Mouse (Mus musculus) lung, embryonic 14.5 days (tissue): ENCODE measurements around the gene Acsl3. TPM values are rescaled to one million over a fixed set of nuclear protein-coding genes. Genes with fewer than 3 reads are reported as not detected.

Source experiments
- ATAC-seq: fragments of 200-750 bp; cut with Nextera tagmentation; 2 replicates; pipeline ENCODE4 v1.8.0; 2017; ENCODE audit warnings: mild to moderate bottlenecking, moderate TSS enrichment, moderate library complexity; ENCODE audit not compliant: insufficient read depth
- DNase-seq: peaks from one replicate; pipeline ENCODE4 v3.0.0-alpha.2; 2015
- H3K27ac ChIP-seq: fragments of 300-500 bp; sonication (generic); 2 replicates; pipeline ENCODE4 v1.5.1; 2014; ENCODE audit warnings: low read depth, mild to moderate bottlenecking, moderate library complexity
- H3K27me3 ChIP-seq: fragments of 300-500 bp; sonication (generic); 2 replicates; pipeline ENCODE4 v1.6.1; 2014; ENCODE audit warnings: low read length, control low read depth; ENCODE audit not compliant: insufficient read depth
- H3K36me3 ChIP-seq: fragments of 300-500 bp; sonication (generic); 2 replicates; pipeline ENCODE4 v1.6.1; 2014; ENCODE audit warnings: control low read depth; ENCODE audit not compliant: insufficient read depth
- H3K4me1 ChIP-seq: fragments of 300-500 bp; sonication (generic); 2 replicates; pipeline ENCODE4 v1.6.1; 2014; ENCODE audit warnings: antibody characterized with exemption, control low read depth; ENCODE audit not compliant: insufficient read depth
- H3K4me2 ChIP-seq: fragments of 300-500 bp; sonication (generic); 2 replicates; pipeline ENCODE4 v1.6.1; 2014; ENCODE audit warnings: mild to moderate bottlenecking
- H3K4me3 ChIP-seq: fragments of 300-500 bp; sonication (generic); 2 replicates; pipeline ENCODE4 v1.5.1; 2014; ENCODE audit warnings: low read depth, low read length
- H3K9ac ChIP-seq: fragments of 300-500 bp; sonication (generic); 2 replicates; pipeline ENCODE4 v1.6.1; 2014
- H3K9me3 ChIP-seq: fragments of 300-500 bp; sonication (generic); 2 replicates; pipeline ENCODE4 v1.6.1; 2016; ENCODE audit warnings: low read depth, low read length, control low read depth
- CTCF ChIP-seq: IDR thresholded peaks from 2 replicates; pipeline ENCODE4 v1.5.1; 2016; ENCODE audit warnings: antibody characterized with exemption, low read depth
- WGBS: fragments of 180-500 bp; shearing (Covaris S2); extraction: QIAGEN DNeasy Blood & Tissue Kit; methylation state at CpG from one replicate; pipeline ENCODE4 v1.1.7; 2014; 5-methylcytosine and 5-hydroxymethylcytosine counted together
- polyA plus RNA-seq: library from polyadenylated mRNA; unstranded; fragments of >200 nt; fragmentation: Nextera tagmentation; extraction: Ambion mirVana; gene quantifications from 2 replicates; pipeline ENCODE4 v1.2.1, GENCODE M21; 2014

Gene Acsl3
- polyA plus RNA-seq, 1 experiment from 2014 or later = 61.2 TPM

- H3K9me3 ChIP-seq = no peaks in the 10 kb centered on the region
- WGBS = 76% methylated on average over 14 of the region's 14 CpGs
- no peak for DNase-seq
- no peak for TF ChIP-seq CTCF
- no peak overlapping the region for H3K27ac ChIP-seq
- H3K36me3 ChIP-seq = peaks cover 67% of the 10 kb centered on the region
- no peak for ATAC-seq
- H3K4me1 ChIP-seq = no peaks in the 10 kb centered on the region
- H3K4me2 ChIP-seq = no peak overlapping the region
- no peak overlapping the region for H3K9ac ChIP-seq
- no peak overlapping the region for H3K4me3 ChIP-seq
- no peaks in the 10 kb centered on the region for H3K27me3 ChIP-seq
These were observed 44.8 kb downstream of the Acsl3 start for GRCm38 (mm10) chr1:78702282-78702963.

GRCm38 (mm10) chr1:78702964-78703285, 45.3 kb downstream of the Acsl3 start:
- no peak overlapping the region for H3K9ac ChIP-seq
- no peak for DNase-seq
- H3K4me1 ChIP-seq = no peaks in the 10 kb centered on the region
- H3K27me3 ChIP-seq = no peaks in the 10 kb centered on the region
- TF ChIP-seq CTCF = no peak
- H3K4me2 ChIP-seq = no peak overlapping the region
- no peaks in the 10 kb centered on the region for H3K9me3 ChIP-seq
- ATAC-seq = no peak
- H3K36me3 ChIP-seq = peaks cover 64% of the 10 kb centered on the region
- WGBS = 79% methylated on average over 2 of the region's 2 CpGs
- no peak overlapping the region for H3K4me3 ChIP-seq
- H3K27ac ChIP-seq = no peak overlapping the region

- Histone ChIP-seq H3K27ac (no peak overlapping the region), H3K36me3 (peaks cover 40% of the 10 kb centered on the region), H3K9me3 (no peaks in the 10 kb centered on the region), H3K4me2 (no peak overlapping the region), H3K9ac (no peak overlapping the region), H3K27me3 (no peaks in the 10 kb centered on the region), H3K4me3 (no peak overlapping the region), H3K4me1 (no peaks in the 10 kb centered on the region)
- peak; percentile 55 for DNase-seq
- 62% methylated on average over 10 of the region's 10 CpGs for WGBS
- ATAC-seq = no peak
- TF ChIP-seq CTCF = no peak
These were observed 48.7 kb downstream of the Acsl3 start for GRCm38 (mm10) chr1:78706338-78706737.

GRCm38 (mm10) chr1:78707280-78707679, 49.7 kb downstream of the Acsl3 start:
- peak; percentile 38 for TF ChIP-seq CTCF
- no peaks in the 10 kb centered on the region for H3K9me3 ChIP-seq
- peaks cover 31% of the 10 kb centered on the region for H3K36me3 ChIP-seq
- H3K4me1 ChIP-seq = no peaks in the 10 kb centered on the region
- H3K27me3 ChIP-seq = no peaks in the 10 kb centered on the region
- no peak overlapping the region for H3K4me2 ChIP-seq
- no peak overlapping the region for H3K27ac ChIP-seq
- DNase-seq (peak; percentile 62), ATAC-seq (no peak)
- H3K4me3 ChIP-seq = no peak overlapping the region
- WGBS = 59% methylated on average over 4 of the region's 4 CpGs
- no peak overlapping the region for H3K9ac ChIP-seq

- H3K27ac ChIP-seq = no peak overlapping the region
- H3K36me3 ChIP-seq = peaks cover 9% of the 10 kb centered on the region
- no peak overlapping the region for H3K4me2 ChIP-seq
- DNase-seq (no peak), ATAC-seq (no peak)
- no peak overlapping the region for H3K9ac ChIP-seq
- no peak for TF ChIP-seq CTCF
- no peak overlapping the region for H3K4me3 ChIP-seq
- no peaks in the 10 kb centered on the region for H3K27me3 ChIP-seq
- no peaks in the 10 kb centered on the region for H3K9me3 ChIP-seq
- H3K4me1 ChIP-seq = no peaks in the 10 kb centered on the region
These were observed 52.4 kb downstream of the Acsl3 start for GRCm38 (mm10) chr1:78710026-78710425.

GRCm38 (mm10) chr1:78710613-78711329, 53.1 kb downstream of the Acsl3 start:
- no peak overlapping the region for H3K4me2 ChIP-seq
- WGBS = 75% methylated on average over 5 of the region's 5 CpGs

GRCm38 (mm10) chr1:78724458-78725190, 67.0 kb downstream of the Acsl3 start:
- ATAC-seq (peak; percentile 77), DNase-seq (peak; percentile 92)
- peak; percentile 95 for TF ChIP-seq CTCF
- Histone ChIP-seq H3K27me3 (no peaks in the 10 kb centered on the region), H3K9me3 (no peaks in the 10 kb centered on the region), H3K4me2 (no peak overlapping the region), H3K36me3 (no peaks in the 10 kb centered on the region), H3K4me1 (no peaks in the 10 kb centered on the region), H3K4me3 (no peak overlapping the region), H3K27ac (no peak overlapping the region), H3K9ac (no peak overlapping the region)
- 13% methylated on average over 17 of the region's 17 CpGs for WGBS

More at GRCm38 (mm10) chr1:78710613-78711329, 53.1 kb downstream of the Acsl3 start:
- no peak for ATAC-seq
- H3K4me3 ChIP-seq = no peak overlapping the region
- no peak overlapping the region for H3K9ac ChIP-seq
- no peak for TF ChIP-seq CTCF
- no peak overlapping the region for H3K27ac ChIP-seq
- no peaks in the 10 kb centered on the region for H3K4me1 ChIP-seq
- H3K27me3 ChIP-seq = no peaks in the 10 kb centered on the region
- DNase-seq = no peak
- H3K36me3 ChIP-seq = peaks cover 7% of the 10 kb centered on the region
- H3K9me3 ChIP-seq = no peaks in the 10 kb centered on the region
